Mouse (Mus musculus): ENCODE results near the gene Dio2. TPM values are rescaled to one million over a fixed set of nuclear protein-coding genes. Genes with fewer than 3 reads are reported as not detected.

Dio2 gene
- total RNA-seq (2021) = 10 to 100 TPM; 41.7 to 48.9 TPM
- long read RNA-seq, experiment 1, full-length matches to known transcripts = 19 of 25 reads
- long read RNA-seq, experiment 1, partial matches to known transcripts = 0 of 25 reads
- long read RNA-seq, experiment 1, other reads (novel, unspliced or antisense) = 6 of 25 reads
- long read RNA-seq, experiment 2, full-length matches to known transcripts = 5 of 14 reads
- long read RNA-seq, experiment 2, partial matches to known transcripts = 0 of 14 reads
- long read RNA-seq, experiment 2, other reads (novel, unspliced or antisense) = 9 of 14 reads

DNA sequence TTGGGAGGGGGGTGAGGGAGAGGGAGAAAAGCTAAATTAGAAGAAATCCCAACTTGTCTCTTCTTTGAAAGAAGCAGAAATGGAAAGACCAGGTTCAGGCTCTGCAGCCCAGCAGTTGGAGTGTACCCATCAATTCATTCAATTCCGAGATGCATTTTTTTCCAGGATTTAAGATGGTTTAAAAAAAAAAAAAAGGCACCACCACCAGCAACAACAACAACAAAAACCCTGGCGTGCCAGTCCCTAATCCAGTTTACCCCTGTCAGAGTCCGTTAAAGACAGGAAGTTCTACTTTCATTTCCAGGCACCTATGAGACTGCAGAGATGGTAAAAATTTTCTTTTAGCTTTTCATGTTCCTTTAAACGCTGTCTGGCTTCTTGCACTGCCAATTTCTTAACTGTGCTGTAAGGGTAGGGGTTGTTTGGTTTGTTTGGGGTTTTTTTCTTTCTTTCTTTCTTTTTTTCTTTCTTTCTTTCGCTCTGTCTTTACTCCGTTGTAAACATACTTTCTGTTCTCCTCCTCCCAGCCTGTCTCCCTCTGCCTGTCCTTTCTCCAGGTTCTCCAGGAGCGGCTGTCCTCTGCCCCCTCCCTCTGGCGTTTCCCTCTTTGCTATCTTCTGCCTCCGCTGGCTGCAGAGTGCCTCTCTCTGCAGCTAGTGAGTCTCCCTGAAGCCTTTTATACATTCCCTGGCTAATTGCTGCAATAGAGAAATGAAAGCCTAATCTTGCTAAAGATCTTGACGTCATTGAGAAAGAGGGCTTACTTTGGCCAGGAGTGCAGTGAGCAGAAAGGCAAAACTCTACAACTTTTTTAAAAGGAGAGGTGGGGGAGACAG, at the start of gene Dio2:
Gene Dio2, minus strand, starts transcription at position 51 of the 836 bp plus-strand sequence.
- DNase-seq (ENCODE audit: low spot score in 2 of 2) = no peak

DNA sequence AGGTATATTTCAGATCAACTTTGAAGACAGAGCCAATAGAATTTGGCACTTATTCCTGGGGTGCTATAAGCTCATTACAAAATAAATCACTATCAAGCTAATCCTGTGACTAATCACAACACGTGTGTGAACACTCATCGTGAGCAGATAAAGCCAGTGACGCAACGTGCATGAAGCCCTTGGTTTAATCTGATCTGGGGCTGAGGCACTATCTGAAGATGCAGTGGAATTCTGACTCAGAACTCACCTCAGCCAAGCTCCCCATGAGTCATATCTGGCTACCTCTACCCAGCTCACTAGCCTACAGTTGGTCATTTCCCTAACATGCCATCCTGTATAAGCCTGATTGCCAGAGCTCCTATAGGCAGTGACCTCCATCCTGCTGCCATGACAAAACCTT, 43.2 kb upstream of the Dio2 start:
- DNase-seq (ENCODE audit: low spot score in 2 of 2) = no peak

DNA sequence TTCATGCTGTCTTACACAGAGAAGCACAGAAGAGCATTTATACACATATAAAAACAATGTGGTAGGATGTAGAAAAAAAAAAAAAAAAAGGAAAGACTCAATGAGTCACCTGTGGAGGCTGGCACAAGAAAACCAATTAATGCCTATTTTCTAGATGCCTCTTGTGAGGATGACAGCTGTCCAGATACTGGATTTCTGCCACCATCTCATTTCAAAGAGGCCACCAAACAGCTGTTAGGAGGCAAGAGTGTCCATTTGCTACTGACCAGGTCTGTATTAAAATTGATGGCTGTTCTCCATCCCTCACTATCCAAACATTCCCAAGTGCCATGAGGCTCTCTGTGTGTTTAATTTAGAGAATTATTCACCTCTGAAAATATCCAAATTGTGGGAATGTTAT, 6.5 kb upstream of the Dio2 start:
- no peak for DNase-seq (ENCODE audit: low spot score in 2 of 2)

DNA sequence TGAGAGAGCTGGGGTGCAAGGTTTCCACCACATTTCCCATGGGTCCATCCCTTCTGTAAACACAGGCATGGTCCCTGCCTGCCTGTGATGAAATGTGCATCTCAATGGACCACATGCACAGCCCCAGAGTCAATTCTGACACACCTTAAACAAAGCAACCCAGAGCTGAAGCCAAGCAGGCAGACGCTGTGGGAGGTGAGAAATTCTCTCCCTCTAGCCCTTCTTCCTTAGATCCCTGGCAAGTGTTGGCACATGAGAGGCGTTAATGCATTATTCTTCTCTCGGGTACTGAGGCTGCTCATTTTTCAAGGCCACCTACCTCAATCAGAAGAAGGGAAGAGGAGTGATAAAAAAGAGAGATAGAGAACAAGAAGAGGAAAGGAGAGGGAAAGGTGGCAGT, 5.4 kb upstream of the Dio2 start:
- no peak for DNase-seq (ENCODE audit: low spot score in 2 of 2)

DNA sequence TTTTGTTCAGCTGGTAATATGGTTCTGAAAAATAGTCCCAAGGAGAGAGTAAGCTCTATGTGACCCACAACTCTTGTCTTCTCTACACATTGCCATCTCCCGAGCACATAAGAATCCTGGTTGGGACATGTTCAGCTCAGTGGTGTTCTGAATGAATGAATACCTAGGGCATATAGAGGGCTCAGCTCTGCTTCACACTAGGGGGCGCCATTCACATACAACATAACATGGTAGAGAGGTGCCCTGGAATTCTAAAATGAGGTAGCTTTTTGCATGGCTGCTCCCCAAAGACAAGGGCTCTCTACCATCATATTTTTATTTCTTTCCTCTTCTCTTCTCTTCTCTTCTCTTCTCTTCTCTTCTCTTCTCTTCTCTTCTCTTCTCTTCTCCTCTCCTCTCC, 2.2 kb upstream of the Dio2 start:
- peak; percentile 44 to 47 for DNase-seq (ENCODE audit: low spot score in 2 of 2)

DNA sequence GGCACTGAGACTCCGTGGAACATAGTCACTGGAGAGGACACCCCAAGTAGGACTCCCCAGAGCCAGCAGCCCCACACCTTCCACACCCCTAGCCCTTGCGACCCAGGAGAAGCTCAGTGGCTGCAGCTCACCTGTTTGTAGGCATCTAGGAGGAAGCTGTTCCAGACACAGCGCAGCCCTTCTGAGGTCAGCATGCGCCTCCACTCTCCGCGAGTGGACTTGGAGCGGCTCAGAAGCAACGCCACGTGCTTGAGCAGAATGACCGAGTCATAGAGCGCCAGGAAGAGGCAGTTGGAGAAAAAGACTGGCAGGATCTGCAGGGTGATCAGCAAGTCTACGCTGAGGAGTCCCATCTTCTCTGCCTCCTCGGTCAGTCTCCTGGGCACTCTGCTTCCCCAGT, 306 bp downstream of the Dio2 start:
- DNase-seq (ENCODE audit: low spot score in 2 of 2) = no peak

DNA sequence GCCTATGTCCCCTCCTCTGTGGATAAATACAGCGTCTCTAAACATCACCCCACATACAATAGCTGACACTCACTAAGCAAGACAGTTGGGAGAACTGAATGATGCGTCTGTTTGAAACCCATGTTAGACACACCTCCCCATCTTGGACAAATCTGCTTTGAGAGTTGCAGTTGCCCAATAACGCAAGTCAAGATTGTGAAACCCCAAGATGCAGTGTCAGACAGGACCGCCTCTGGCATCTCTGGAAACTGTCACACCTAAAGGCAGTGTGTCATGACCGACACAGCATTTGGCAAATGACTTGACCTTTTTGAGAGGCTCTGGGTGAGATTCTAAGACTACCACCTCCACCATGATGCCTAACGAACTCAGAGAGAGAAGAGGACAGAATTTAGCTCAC, 2.8 kb downstream of the Dio2 start:
- no peak for DNase-seq (ENCODE audit: low spot score in 2 of 2)

DNA sequence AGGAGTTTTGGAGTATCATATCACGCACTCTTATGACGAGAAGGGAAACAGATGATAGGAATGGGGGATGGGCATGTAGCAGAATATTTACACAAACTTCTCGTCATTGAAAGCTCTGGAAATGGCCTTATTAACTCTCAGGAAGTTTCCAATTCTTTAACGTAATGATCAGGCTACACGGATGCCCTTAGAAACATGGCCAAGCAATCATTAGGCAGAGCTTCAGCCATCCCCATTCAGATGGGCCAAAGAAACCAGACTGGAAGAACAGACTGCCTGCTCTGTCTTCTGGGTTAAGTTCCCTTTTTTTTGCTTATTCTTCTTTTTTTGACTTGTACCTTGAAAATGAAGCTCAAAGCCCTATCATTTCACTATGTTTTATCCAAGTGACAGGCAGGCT, 3.7 kb downstream of the Dio2 start:
- DNase-seq (ENCODE audit: low spot score in 2 of 2) = no peak

DNA sequence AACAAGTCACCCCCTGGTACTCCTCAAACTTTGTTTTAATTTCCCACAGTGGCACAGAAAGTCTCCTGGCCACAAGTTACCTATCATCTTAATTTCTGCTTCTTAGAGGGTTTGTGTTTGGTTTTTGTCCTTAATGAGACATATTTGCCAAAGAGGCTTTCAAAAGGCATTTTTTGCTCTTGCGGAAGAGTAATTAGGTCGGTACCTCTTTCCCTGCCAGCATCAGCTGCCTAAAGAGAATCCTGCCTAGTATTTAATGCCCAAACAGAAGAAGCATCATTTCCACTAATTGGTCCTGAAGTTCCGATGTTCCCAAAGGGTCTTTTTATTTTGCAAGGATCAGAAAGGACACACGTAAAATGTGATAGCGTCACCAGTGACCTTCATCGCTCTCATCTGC, 4.5 kb downstream of the Dio2 start:
- DNase-seq (ENCODE audit: low spot score in 2 of 2) = no peak

DNA sequence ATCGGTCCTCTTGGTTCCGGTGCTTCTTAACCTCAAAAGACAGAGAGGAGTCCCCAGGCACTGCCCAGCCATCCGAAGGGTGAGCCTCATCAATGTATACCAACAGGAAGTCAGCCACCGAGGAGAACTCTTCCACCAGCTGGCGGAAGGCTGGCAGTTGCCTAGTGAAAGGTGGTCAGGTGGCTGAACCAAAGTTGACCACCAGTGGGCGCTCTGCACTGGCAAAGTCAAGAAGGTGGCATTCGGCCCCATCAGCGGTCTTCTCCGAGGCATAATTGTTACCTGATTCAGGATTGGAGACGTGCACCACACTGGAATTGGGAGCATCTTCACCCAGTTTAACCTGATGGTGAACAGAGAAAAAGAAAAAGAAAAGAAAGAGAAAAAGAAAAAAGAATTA, 8.6 kb downstream of the Dio2 start:
- peak; percentile 59 for DNase-seq (ENCODE audit: low spot score in 2 of 2)

DNA sequence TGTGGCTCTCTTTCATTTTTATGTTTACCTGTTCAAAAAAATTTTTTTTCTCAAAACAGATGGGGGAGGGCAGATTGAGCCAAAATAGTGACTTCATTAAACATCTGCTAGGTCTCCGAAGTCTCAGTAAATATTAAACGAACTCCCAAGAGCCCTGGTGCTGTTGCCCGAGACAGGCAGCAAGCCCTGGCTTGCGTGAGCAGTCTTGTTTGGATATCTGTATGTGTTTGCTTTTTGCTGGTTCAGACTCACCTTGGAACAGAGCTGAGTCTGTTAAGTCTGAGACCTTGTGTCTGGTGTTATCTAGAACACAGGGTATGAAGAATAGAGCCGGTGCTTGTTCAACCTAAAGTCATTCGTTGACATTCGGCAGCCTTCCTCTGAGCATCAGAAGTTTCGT, 13.1 kb downstream of the Dio2 start:
- no peak for DNase-seq (ENCODE audit: low spot score in 2 of 2)

DNA sequence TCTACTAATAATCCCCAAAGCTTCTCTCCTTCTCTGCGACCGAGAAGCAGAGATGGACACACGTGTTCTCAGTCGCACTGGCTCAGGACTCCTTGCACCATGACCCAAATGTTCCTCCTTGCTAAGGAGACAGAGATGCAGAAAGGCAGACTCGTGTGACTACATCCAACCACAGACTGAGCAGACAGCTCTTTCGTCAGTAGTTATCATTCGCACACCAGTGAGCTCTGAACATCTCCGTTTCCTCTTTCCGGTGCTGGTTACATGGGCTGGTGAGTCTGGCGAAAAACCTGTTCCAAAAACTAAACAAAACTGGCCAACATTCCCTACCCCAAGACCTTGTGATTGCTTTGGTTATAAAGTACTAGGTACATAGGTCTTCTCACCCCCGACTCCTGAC, 13.6 kb downstream of the Dio2 start:
- DNase-seq (ENCODE audit: low spot score in 2 of 2) = no peak

DNA sequence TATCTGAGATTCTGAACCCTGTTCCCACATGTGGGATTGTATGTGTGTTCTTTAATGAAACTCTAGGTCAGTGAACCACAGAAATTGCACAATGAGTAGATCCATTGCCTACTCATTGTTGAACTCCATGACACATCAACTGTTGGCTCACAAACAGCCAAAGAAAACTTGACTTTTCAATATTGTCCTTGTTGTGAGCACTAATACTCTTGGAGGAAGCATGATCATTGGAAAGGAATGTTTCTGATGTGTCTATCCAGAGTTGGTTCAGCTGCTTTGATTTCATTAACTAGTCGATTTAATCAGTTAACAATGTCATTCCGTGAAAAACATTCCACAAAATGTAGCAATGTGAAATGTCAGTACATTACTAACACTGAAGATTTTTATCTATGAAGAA, 44.1 kb downstream of the Dio2 start:
- DNase-seq (ENCODE audit: low spot score in 2 of 2) = no peak

All from adrenal gland, adult 18-20 months (tissue).